Mouse (Mus musculus) right cerebral cortex, postnatal 10 days (tissue): Measurements from ENCODE around the gene Nos3.

Experiments
- DNase-seq, 2 experiments: peaks; one replicate each; pipeline ENCODE4 v3.0.0; 2021; ENCODE audit warnings: low spot score in 2 of 2

Gene Nos3

DNA sequence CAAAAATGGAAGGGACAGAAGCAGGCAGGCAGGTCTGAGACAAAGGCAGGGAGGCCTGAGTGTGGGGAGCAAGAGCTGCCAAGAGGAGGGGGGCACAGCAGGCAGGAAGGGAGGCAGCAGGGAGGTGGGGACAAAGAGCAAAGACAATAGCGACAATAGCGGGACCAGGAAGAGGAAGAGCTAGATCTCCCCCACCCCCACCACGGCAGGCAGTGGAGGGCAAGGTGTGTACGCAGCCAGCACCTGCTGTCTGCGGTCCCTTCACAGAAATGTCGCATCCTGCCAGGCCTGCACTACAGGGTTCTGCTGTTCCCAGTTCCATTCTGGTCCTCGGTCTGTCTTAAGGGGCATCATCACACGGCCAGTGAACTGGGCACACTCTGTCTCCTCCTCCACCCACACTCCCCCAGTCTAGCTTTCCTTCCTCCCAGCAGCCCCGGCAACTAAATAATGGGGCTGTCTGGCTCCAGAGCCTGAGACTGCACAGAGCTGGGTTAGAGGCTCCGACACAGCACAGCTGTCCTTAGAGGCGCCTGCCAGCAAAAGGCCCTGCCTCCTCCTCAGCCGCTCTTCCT is 20.0 kb upstream of the Nos3 start:
- DNase-seq, result no peak

- no peak for DNase-seq
These were observed 18.3 kb upstream of the Nos3 start for GRCm38 (mm10) chr5:24346313-24346712.

DNA sequence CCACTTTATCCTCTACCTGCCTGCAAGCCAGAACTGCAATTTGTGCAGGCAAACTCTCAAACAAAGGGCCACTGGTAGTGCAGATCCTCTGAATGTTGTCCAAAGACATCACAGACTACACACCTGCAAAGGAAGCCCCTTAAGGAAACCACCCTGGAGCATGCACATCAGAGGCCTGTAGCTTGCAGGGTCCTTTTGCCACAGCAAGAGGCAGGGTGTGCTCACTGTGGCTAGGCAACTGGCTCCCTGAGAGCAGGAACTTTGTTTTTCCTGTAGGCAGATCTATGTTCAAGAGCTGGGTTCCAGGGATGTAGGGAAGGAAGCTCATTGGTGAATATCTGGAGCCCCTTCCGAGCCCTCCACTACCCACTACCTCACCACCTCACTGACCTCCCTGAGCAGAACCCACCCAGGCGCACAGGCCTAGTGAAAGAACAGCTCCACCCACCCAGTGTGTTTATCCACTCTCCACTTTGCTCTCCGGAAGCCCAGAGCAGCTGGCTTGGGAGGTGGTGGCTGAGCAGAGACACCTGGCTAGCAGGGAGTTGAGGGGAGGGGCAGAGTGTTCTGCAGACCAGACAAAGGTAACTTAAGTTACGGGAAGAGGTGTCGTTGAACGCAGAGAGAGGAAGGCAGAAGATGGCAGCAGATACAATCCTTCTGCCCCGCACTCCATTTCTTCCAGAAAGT is 17.3 kb upstream of the Nos3 start:
- DNase-seq, result no peak

DNA sequence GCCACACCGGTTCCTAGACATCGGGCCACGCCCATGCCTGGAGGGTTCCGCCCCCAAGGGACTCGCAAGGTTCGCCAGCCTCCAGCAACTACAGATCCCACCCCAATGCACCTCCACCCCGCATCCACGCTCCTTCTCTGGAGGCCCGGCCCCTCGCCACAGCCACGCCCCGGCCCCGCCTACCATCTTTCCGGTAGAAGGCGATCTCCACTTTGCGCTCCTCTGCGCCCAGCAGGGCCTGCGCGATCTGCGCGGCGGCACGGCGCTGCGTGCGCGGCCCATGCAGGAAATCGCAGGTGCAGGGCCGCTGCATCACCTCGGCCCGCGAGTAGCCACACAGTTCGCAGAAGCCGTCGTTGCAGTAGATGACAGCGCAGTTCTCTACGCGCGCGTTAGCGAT is 16.5 kb upstream of the Nos3 start:
- DNase-seq, result peak; percentile 75 to 78

DNA sequence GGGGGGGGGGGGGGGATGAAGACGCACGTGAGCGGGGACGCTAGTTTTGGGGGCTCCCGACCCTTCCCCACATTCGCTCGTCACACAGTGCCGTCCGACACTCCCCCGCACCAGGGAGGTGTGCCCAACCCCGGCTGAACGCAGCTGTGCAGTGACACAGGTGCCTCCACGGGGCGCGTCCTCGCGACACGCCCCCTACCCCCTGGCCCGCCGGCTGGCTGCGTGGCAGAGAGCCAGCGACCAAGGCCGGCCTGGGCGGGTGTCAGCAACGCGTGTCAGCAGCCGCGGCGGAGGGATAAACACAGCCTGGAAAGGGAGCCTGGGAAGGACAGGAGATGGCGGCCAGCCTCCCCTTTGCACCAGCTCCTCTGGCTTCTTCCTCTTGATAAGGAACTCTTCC is 16.1 kb upstream of the Nos3 start:
- no peak for DNase-seq

- no peak for DNase-seq
These were observed 14.5 kb upstream of the Nos3 start for GRCm38 (mm10) chr5:24350073-24350472.

DNA sequence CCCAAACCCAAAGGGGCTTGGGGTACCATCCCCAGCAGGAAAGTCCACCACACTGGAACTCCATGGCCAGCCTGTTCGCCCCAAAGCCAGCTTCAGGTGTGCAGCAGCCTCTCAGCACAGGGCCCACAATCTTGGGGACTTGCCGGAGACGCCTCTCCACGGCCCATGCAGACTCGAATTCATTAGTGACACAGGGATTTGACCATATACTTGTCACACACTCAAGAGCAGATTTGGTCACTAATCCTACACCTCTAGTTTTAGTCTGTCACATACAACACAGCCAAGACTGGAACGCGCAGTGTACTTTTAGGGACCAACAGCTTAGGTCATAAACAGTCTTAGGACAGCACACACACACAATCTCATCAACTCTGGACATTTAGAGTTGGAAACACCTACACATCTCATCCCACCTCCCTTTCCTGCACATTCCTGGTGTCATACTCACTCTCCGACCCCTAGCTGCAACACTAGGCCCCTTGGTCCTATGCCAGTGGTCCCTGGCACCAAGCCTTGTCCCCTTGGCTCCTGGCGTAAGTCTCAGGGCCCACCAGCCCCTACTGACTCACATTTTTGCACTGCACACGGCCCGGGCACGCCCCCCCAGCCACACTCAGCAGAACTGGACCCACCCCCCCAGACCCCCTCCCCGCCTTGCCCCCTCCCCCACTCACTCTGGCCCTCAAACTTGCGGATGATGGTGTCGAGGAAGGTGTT is 13.9 kb upstream of the Nos3 start:
- DNase-seq, result no peak

GRCm38 (mm10) chr5:24351278-24351677 is 13.3 kb upstream of the Nos3 start, which contains the start of gene Kcnh2:
Gene Kcnh2 (minus strand): TSS chr5:24351604.
- DNase-seq, result no peak

GRCm38 (mm10) chr5:24351701-24352171 is 12.9 kb upstream of the Nos3 start:
- DNase-seq, result peak; percentile 94

- no peak for DNase-seq
These were observed 12.3 kb upstream of the Nos3 start for GRCm38 (mm10) chr5:24352251-24352859.

- no peak for DNase-seq
These were observed 11.3 kb upstream of the Nos3 start for GRCm38 (mm10) chr5:24353327-24353726.

- no peak for DNase-seq
These were observed 7.8 kb upstream of the Nos3 start for GRCm38 (mm10) chr5:24356764-24357163.

DNA sequence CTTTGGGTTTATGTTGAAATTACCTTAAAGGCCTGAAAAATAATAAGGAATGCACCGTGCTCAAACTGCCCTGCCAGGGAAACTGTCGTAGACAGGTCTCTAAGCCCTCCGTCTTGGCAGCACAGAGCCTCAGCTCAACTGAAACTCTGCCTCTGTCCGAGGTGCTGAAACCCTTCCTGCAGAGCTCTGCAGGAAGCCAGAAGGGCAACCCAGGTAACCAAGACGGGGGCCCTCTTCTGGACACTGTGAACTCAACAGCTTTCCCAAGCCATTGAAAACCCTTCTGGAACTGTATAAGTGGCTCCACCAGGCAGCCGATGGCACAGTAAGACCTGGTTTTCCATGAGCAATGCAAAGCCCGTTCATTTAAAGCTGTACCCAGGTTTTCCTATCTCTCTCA is 7.1 kb upstream of the Nos3 start:
- DNase-seq, result no peak

GRCm38 (mm10) chr5:24360792-24361454 is 3.7 kb upstream of the Nos3 start:
- peak; percentile 82 to 88 for DNase-seq

DNA sequence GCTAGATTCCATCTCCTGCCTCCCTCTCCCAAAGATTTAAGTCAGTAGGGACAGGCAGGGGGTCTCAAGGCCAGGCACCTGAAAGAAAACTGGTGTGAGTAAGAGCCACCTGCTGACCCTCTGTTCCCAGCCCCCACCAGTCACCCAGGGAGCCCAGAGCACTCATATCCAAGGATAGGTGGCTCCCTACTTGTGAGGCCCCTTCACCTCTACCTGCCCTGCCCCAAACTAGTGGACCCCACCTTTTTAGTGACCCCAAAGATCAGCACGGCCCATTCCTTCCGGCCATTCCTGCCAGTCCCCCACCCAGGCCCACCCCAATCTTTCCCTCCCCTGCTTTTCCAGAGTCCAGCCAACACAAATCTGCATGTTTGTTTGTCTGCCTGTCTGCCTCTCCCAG is 1.1 kb upstream of the Nos3 start:
- no peak for DNase-seq

- no peak for DNase-seq
These were observed 549 bp upstream of the Nos3 start for GRCm38 (mm10) chr5:24364061-24364460.

DNA sequence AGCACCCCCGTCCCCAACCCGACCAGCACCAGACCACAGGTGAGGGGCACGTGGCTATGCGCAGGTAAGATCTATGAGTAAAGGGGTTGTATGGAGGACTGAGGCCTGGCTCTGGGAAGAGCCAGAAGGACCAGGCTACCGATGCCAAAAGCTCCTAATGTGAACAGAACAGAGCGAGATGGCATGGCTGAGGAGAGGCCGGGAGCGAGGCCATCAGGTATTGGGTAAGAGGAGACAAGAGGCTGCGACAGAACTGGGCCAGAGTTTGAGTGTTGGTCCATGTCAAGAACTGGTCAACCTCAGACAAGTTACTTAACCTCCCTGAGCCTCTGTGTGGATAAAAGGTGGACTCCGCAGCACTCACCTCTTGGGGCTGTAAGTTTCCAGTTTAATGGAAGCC is 353 bp downstream of the Nos3 start:
- no peak for DNase-seq

- no peak for DNase-seq
These were observed 918 bp downstream of the Nos3 start for GRCm38 (mm10) chr5:24365528-24365927.

GRCm38 (mm10) chr5:24366426-24366825 is 1.8 kb downstream of the Nos3 start:
- no peak for DNase-seq

- DNase-seq, result no peak
These were observed 5.2 kb downstream of the Nos3 start for GRCm38 (mm10) chr5:24369767-24370166.

GRCm38 (mm10) chr5:24373807-24374206 is 9.2 kb downstream of the Nos3 start:
- DNase-seq, result no peak

- no peak for DNase-seq
These were observed 9.6 kb downstream of the Nos3 start for GRCm38 (mm10) chr5:24374216-24374615.
